Mouse (Mus musculus): Measurements from ENCODE around the gene Cnmd. TPM values are rescaled to one million over a fixed set of nuclear protein-coding genes. Genes with fewer than 3 reads are reported as not detected.

Gene Cnmd
- total RNA-seq, 2 experiments from 2014 or later = 2.3 to 3.1 TPM

DNA sequence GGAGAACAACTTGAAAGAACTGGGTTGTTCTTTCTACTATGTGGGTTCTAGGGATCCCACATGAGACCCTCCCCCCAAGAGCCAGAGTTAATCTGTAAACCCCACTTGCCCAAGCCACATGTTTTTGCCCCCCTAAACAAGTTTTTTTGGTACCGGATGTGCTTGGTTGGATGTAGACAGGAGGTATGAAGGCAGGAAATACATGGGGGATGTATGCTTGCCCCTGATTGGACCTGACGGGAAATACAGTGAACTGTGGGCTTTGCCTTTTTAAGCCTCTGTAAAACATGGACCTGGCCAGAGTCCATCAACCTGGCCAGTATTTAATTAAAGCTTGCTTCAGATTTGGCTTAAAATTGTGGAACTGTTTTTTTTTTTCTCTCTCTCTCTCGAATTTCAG, 12.3 kb downstream of the Cnmd start:
- no peak for DNase-seq (ENCODE audit: extremely low spot score in 1 of 2, low spot score in 1 of 2)

DNA sequence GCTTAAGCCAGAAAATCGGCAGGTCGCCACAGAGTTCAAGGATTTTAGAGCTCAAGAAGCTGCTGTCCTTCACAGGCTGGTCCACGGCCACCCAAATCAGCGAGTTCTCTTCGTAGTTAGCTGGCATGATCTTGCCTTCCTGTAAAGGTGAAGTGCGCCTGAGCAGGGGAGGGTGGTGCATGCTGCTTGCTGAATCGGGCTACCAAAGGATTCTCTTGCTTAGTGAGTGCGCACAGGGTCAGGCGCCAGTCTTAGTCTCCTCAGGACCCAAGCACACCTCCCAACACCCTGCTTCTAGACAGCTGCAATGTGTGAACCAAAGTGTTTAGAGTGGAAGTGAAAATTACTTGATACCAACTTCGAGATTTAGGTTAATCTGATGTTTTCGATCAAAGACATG, 16.6 kb downstream of the Cnmd start:
- no peak for DNase-seq (ENCODE audit: extremely low spot score in 1 of 2, low spot score in 1 of 2)

DNA sequence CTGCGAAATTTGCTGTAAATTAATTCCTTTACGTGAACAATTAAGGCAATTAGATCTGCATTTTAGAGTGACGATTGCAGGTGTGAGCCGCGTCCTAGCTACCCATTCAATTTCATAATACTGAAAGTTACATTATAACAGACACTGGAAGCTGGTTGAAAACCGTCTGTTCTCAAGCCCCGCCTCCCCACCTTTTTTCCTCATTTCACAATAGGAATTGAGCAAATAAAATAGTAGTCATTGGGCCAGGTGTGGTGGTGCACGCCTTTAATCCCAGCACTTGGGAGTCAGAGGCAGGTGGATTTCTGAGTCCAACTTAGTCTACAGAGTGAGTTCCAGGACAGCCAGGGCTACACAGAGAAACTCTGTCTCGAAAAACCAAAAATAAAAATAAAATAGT, 19.9 kb downstream of the Cnmd start:
- no peak for DNase-seq (ENCODE audit: extremely low spot score in 1 of 2, low spot score in 1 of 2)

DNA sequence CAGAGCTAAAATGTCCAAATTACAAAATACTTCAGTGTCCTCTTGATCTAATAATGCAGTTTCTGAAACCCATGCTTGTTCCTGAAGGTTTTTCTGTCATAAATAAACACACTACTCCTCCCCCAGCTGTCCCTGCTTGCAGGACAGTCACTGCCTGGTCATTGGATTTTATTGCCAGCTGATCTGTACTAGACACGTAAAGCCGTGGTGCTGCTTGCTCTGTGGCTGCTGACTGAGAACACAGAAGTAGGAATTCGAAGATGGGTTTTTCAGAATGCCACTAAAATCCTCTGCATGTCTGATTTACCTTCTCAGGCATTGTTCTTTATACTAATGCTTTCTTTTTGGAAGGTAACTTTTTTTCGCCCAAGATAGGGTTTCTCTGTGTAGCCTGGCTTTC, 25.2 kb downstream of the Cnmd start:
- DNase-seq (ENCODE audit: extremely low spot score in 1 of 2, low spot score in 1 of 2) = no peak

DNA sequence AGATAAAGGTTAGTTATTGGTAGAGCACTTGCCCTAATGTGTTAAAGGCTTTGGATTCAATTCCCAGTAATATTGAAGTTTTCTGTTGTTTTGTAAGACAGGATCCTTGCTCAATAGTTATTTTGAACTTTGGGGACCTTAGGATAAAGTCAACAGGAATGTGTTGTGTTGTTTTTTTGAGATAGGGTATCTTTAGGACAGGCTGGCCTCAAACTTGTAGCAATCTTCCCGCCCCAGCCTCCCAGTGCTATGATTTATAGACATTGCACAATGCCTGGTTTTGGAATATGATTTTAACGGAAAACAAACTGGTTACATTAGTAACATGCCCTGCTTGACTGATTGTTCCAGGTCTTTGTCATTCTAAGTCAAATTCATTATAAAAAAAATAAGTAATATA, 28.8 kb downstream of the Cnmd start:
- DNase-seq (ENCODE audit: extremely low spot score in 1 of 2, low spot score in 1 of 2) = no peak

DNA sequence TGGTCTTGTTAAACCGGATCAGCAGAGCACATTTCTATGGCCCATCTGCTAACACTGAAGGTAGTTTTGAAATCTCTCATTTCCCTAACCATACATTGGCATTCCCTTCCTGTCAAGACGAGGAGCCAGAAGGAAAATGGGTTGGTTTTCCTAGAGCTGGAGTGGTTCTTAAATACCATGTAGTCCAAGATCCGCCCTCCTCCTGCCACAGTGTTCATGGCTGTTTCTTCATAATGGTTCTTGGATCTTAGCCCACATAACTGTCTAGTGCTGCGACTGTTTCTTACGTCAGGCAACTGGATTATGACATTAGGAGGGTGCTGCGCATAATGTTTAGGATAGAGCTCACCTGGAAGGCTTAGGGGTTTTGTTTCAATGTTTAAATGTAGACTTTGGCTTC, 29.6 kb downstream of the Cnmd start:
- DNase-seq (ENCODE audit: extremely low spot score in 1 of 2, low spot score in 1 of 2) = no peak

DNA sequence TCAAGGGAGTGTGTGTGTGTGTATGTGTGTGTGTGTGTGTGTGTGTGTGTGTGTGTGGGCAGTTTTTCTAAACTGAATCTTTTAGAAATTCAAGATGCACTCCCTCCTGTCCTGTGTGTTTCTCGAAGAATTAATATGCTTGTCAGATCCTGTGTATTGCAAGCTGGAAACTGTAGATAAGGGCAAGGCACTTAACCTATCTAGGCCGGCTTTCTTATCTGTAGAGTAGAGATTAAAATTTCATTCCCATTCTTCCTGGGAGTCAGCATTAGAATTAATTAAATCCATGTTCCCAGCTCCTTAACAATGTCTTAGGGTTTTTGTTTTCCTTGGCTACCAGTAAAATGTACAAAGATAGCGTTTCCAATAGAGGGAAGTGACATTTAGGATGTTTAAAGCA, 40.8 kb downstream of the Cnmd start:
- no peak for DNase-seq (ENCODE audit: extremely low spot score in 1 of 2, low spot score in 1 of 2)

DNA sequence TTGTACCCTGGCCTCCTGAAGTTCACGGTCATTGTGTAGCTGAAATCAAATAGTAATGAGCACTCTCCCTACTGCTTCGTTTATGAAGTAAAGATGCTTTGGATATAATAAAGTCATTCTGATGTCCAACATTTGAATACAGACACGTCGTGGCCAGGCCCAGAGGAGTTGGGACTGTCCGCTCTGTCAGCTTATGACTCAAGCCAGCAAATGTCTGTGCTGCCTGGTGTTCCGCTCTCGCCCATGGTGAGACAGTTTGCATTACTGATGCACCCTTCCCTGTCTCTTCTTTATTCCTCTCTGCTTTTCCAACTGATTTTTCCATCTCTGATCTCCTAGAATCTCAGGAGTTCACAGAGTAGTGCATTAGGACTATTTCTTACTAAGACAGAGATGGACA, 42.2 kb downstream of the Cnmd start:
- no peak for DNase-seq (ENCODE audit: extremely low spot score in 1 of 2, low spot score in 1 of 2)

DNA sequence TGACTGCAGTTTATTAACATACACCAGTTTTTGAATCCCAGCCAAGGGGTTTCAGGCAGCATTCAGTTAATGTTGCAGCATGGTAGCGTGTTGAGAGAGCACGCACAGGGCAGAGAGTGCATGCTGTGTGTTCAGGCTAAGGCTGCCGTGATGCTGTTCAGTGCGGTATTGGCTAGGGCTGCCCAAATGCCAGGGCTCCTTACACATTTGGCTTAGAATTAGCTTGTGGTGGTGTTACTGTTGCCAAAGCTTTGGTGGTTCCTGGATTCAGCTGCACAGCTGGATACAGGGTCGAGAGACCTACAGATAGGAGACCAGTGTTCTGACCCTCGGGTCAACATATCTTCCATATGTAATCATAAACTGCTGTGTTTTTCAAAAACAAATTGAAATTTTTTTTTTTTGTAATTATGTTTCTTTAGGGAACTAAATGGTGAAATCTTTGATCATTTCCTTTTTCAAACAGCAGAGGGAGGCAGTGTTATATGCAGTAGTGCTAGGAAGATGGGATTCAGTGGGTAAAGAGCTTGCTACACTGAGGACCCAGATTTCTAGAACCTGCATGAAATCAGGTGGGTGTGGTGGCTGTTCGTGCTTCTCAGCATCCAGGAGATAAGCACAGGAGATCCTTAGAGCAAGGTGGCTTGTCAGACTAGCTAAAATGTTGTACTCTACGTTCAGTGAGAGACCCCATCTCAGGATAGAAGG, 44.7 kb downstream of the Cnmd start:
- DNase-seq (ENCODE audit: extremely low spot score in 1 of 2, low spot score in 1 of 2) = no peak

DNA sequence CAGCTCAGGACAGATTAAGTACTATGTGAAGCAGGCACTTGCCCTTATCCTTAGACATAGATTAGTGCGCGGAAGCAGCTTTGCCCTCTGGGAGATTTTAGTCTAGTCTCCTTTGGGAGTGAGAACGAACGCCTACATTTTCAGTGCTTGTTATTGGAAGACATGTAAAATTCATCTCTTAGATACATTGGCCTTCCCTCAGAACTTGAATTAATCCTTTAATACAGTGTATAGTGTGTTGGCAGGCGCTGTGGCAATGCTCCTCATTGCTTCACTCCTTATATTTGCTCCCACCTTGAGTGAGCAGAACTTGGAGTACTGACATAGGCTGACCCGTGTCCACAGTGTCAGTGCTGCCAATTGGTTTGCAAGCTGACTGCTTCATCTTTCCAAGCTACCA, 53.7 kb downstream of the Cnmd start:
- no peak for DNase-seq (ENCODE audit: extremely low spot score in 1 of 2, low spot score in 1 of 2)

DNA sequence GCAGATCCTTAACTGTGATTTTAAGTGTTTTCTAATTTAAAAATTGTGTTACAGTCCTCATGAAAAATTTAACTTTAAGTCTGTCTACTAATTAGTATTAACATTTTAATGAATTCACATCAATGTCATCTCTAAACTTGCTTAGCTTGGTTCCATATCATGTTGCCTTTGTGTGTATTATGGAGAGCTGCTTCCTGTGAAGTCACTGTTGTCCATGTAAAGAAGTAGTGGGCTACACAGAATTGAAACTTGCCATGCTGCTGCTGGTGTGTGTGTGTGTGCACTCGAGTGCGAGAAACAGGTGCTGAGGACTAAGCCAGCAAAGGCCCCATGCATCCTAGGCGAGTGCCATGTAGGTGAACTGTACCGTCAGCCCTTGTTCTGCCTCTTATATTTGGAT, 54.6 kb downstream of the Cnmd start:
- no peak for DNase-seq (ENCODE audit: extremely low spot score in 1 of 2, low spot score in 1 of 2)

DNA sequence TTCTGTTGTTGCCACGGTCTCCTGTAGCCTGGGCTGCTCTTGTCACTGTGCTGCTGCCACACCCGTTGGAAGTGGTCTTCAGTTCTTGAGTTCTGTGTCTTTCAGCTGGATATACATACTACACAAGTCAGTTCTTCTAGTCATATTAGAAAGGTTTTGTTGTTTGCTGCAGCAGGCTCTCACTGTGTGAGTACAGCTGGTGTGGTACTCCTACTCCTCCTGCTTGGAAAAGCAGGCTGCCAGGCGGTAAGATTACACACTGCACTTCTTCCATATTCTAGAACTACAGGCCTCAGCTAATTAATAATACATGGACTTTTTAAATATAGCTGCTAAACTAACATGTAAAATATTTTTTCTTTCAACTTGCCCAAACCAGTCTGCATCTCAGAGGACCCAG, 55.1 kb downstream of the Cnmd start:
- DNase-seq (ENCODE audit: extremely low spot score in 1 of 2, low spot score in 1 of 2) = no peak

DNA sequence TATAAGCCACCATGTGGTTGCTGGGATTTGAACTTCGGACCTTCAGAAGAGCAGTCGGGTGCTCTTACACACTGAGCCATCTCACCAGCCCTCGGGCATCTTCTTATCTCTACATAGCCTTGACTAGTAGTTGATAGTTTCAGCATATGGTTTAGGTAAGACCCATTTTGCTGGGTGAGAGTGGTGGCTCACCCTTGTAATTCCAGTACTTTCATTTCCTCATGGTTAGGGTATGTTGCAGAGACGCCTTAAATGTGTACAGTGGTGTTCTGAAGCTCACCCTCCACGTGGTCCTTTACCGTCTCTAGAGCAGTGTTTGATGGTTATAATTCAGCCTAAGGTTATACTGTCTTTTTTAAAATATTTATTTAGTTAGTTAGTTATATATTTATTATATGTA, 55.6 kb downstream of the Cnmd start:
- DNase-seq (ENCODE audit: extremely low spot score in 1 of 2, low spot score in 1 of 2) = no peak

DNA sequence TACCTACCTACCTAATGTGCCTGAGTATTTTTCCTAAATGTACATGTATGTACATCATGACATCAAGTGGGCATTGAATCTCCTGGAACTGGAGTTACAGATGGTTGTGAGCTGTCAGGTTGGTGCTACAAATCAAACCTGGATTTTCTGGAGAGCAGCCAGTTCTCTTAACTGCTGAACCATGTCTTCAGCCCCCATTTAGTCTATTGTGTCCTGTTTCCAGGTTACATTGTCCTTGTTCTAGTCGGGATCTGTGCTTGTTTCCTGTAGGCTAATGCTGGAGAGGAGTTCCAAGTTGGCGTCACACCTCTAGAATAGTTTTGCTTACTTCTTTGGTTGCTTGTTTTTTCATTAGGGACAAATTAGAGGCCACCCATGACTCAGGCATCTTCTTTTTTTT, 56.1 kb downstream of the Cnmd start:
- DNase-seq (ENCODE audit: extremely low spot score in 1 of 2, low spot score in 1 of 2) = no peak

DNA sequence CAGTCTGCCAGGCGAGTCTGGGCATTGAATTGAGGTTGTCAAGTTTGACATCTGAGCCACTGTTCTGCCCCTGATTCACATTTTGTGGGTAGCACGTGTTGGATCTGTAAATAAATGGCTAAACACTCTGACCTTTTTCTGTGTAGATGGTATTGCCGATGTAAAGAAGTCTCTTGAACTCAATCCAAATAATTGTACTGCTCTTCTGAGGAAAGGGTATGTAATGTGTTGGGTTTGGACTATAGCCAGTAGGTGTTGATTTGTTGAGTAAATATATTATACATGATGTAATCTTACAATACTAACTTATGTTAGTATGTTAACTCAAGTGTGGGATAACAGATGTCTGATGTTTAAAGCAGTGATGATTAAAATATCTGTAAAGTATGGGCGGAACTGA, 65.4 kb downstream of the Cnmd start:
- DNase-seq (ENCODE audit: extremely low spot score in 1 of 2, low spot score in 1 of 2) = no peak

DNA sequence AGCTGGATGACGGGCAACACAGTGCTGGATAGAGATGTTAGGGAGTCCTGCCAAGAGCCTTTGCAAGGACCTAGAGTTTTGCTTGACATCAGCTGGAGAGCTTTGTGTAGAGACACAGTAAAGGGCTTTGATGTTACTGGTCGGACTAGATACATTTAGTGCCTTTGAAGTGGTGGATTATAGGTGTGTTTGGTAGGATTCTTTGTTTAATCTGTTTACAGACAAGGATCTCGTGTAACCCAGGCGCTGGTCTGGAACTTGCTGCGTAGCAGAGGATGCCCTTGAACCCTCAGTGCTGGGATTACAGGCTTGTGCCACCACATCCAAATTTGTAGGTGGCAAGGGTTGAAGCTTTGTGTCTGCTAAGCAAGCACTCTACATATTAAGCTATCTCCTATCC, 67.9 kb downstream of the Cnmd start:
- no peak for DNase-seq (ENCODE audit: extremely low spot score in 1 of 2, low spot score in 1 of 2)

DNA sequence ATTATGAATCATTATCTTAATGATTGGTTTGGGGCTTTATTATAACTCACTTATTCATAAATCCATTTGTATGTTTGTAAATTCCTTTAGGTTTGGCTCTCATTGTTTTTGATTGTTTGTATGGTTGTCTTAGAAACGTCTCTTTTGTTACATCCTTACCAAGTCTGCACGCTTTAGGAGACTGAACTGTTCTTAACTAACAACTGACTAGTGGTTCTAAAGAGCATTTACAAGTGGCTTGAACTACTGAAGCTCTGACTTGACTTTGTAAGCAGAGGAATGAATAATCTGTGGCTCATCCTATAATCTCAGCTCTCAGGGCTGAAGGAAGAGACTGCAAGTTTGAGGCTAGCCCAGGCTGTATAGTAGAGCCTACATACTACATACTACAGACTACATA, 70.4 kb downstream of the Cnmd start:
- DNase-seq (ENCODE audit: extremely low spot score in 1 of 2, low spot score in 1 of 2) = no peak

DNA sequence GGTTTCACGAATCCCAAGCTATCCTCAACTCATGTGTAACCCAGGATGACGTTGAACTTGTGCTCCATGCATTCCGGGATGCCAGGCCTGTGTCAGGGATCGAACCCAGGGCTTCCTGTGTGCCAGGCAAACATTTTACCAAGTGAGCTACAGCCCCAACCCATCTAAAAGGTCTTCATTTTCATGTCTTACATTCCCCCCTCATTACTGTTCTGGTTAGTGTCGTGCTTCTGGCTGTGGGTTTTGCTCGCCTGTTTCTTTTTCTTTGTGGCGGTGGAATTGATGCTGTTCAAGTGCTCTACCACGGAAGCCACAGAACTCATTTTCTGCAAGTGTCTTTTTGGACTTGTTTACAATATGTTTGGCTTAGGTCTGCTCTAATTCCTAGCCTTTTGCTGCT, 71.1 kb downstream of the Cnmd start:
- no peak for DNase-seq (ENCODE audit: extremely low spot score in 1 of 2, low spot score in 1 of 2)

DNA sequence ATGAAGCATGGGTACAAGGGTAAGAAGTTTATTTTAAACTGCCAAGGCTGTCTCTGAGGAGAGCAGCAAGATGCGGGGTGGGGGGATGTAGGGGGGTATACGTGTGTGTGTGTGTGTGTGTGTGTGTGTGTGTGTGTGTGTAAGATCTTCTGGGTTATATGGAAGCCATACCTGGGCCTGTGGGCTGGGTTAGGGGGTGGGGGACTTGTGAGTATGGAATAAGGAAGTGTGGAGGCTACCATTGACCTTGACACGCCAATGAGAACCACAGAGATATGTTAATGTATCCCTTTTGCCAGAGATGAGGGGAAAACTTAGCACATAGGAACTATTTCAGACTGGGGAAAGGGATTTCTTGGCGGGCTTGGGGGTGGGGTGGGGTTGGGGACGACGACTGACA, 72.6 kb downstream of the Cnmd start:
- DNase-seq (ENCODE audit: extremely low spot score in 1 of 2, low spot score in 1 of 2) = no peak

DNA sequence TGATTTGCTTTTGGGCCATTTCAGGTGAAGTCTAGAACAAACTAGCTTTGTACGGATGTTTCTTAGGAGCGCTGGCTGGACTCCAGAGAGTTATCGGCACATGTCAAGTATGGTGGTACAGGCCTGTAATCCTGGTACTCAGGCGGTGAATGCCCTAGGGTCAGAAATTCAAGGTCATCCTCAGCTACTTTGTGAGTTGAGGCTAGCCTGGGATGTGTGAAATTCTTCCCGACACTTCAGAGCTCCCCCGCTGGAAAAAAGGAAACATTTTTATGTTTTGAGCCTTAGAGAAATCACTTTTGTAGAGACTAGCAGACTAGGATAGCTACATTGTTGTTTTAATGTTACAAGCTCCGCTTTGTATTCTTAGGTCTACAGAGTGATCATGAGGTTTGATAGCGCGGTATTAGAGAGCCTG, 73.4 kb downstream of the Cnmd start:
- no peak for DNase-seq (ENCODE audit: extremely low spot score in 1 of 2, low spot score in 1 of 2)

DNA sequence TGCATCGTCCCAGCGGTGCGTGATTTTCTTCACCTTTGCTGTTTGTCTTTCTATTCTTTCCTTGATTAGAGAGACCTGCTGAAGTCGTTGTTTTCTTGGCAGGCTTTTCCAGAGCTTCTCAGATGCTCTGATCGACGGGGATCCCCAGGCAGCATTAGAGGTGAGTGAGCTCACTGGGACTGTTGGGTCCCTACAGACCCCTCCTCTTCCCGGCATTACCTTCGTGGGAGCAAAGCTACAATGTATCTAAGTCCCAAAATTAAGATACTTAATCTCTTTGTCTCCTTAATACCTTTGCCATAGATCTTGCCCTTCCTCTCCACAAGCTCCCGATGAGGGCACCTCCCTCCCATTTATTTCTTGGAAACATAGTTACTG, 74.1 kb downstream of the Cnmd start:
- no peak for DNase-seq (ENCODE audit: extremely low spot score in 1 of 2, low spot score in 1 of 2)

All from layer of hippocampus, postnatal 25 days (tissue).